Comparison of ENCODE assay signal across 17 mouse cellular contexts in the genomic region with DNA sequence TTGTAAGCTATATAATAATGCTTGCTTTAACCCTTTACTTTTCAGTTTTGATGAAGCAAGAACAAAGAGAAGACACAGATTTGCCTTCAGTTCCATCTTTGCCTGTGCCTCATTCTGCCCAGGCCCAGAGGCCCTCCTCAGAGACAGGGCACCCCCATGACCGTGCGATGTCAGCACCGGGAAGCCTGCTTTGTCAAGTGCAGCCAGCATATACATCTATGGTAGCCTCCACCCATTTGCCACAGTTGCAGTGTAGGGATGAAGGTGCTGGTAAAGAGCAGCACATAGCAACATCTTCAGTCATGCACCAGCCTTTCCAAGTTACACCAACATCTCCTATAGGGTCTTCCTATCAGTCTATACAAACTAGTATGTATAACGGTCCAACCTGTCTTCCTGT. TPM values are rescaled to one million over a fixed set of nuclear protein-coding genes. Genes with fewer than 3 reads are reported as not detected.
DNase-seq lines count a peak whose midpoint lies in the region; TF ChIP-seq lines count a peak whose summit lies in the region.
"Had no signal": no experiment of that assay in that cellular context is flagged by ENCODE, and none has a peak within 500 bp of the region (broad histone marks: within the 10 kb centered on the region; RNA-seq: fewer than 3 reads in every experiment).

No protein-coding gene starts in this region.

- TF ChIP-seq CTCF in gastrocnemius, adult 2 months (IDR thresholded peaks at IDR 0.05), result no peak

- no peak overlapping the region for H3K4me3 ChIP-seq in gastrocnemius, adult 2 months
- H3K4me3 ChIP-seq: hindbrain, embryonic 10.5 days; limb, embryonic 13.5 days had no signal

- no peak overlapping the region for H3K27ac ChIP-seq in gastrocnemius, adult 2 months
- H3K27ac ChIP-seq: hindbrain, embryonic 10.5 days; limb, embryonic 13.5 days; liver, embryonic 14.5 days; macrophage had no signal

- intact Hi-C loops in gastrocnemius, adult 2 months (cut with DNase I), result no loop called here

- DNase-seq in gastrocnemius, adult 2 months, result peak; percentile 43
- DNase-seq in gastrocnemius, postnatal 25 days, result no peak
- peak; percentile 16 for DNase-seq in lung, postnatal 10 days
- no peak for DNase-seq in lung, postnatal 14 days
- peak; percentile 56 for DNase-seq in thymus, postnatal 4 days
- DNase-seq in thymus, postnatal 25 days, result no peak
- DNase-seq in testis, postnatal 10 days (ENCODE audit: low spot score), result peak; percentile 66
- DNase-seq in retina, postnatal 1 day, result no peak
- DNase-seq: cerebellum, adult 9-10 months; forebrain, postnatal 0 days; kidney, adult 8-10 months had no signal

RNA-seq across cellular contexts. Expression of a gene that starts 28.7 kb away (rescaled TPM):
- total RNA-seq in gastrocnemius, adult 2 months (2021), result not detected
- total RNA-seq in gastrocnemius, postnatal 25 days (2021), result under 1 TPM in 1 of 2 experiments, not detected in 1; 0.46 TPM
- total RNA-seq: layer of hippocampus, postnatal 14 days; left cerebral cortex, postnatal 10 days had no signal

RNA-seq across cellular contexts. Expression of a gene that starts 42.1 kb away (rescaled TPM):
- 1 to 10 TPM; 3.5 TPM for total RNA-seq in gastrocnemius, adult 2 months (2021)
- 1 to 10 TPM; 2.9 to 3.8 TPM for total RNA-seq in gastrocnemius, postnatal 25 days (2021)

RNA-seq across cellular contexts. Expression of a gene that starts 49.4 kb away (rescaled TPM):
- total RNA-seq in gastrocnemius, adult 2 months (2021), result 10 to 100 TPM; 24.9 to 28.7 TPM
- total RNA-seq in gastrocnemius, postnatal 25 days (2021), result 10 to 100 TPM; 20.1 to 22.4 TPM

Comparison
In these comparisons a context has a peak if more than half of its experiments do, and no peak if none do; other contexts are left out.
1. DNase-seq: peak in gastrocnemius, adult 2 months (single experiment), lung, postnatal 10 days (single experiment), thymus, postnatal 4 days (single experiment) and testis, postnatal 10 days (single experiment); none in gastrocnemius, postnatal 25 days (single experiment), lung, postnatal 14 days (single experiment), thymus, postnatal 25 days (single experiment) and retina, postnatal 1 day (single experiment).